In the genomic region with DNA sequence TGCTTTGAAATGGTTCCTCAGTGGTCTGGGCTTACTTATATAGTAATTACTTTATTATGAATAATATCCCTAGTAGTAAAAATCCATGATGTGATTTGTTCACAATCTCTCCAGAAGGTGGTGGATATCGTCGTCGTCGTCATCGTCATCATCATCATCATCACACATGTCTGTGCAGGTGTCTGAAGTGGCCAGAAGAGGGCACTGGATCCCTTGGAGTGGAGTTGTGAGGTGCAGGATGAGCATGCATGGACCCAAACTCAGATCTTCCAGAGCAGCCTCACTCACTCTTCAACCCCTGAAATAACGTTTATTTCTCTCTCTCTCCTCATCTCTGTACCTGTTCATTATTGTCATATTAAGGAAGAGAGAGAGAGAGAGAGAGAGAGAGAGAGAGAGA, we compare ENCODE assay signal across 9 mouse cellular contexts. TPM values are rescaled to one million over a fixed set of nuclear protein-coding genes. Genes with fewer than 3 reads are reported as not detected.
DNase-seq lines count a peak whose midpoint lies in the region; ATAC-seq and TF ChIP-seq lines count a peak whose summit lies in the region.
"Had no signal": no experiment of that assay in that cellular context is flagged by ENCODE, and none has a peak within 500 bp of the region (broad histone marks: within the 10 kb centered on the region; RNA-seq: fewer than 3 reads in every experiment).

No protein-coding gene starts in this region.

- ATAC-seq in midbrain, embryonic 12.5 days (ENCODE audit: low FRiP score, low read depth): peak; percentile 73

- no peaks in the 10 kb centered on the region for H3K9me3 ChIP-seq in midbrain, embryonic 12.5 days
- H3K9me3 ChIP-seq: embryonic facial prominence, embryonic 12.5 days had no signal

- H3K4me2 ChIP-seq in midbrain, embryonic 12.5 days (replicated peaks): peak overlapping the region; percentile 26; the same call in 1 of the 2 replicates
- H3K4me2 ChIP-seq: embryonic facial prominence, embryonic 12.5 days had no signal

- no peak overlapping the region for H3K27ac ChIP-seq in midbrain, embryonic 12.5 days (replicated peaks)
- H3K27ac ChIP-seq: embryonic facial prominence, embryonic 12.5 days had no signal

- no peak overlapping the region for H3K4me3 ChIP-seq in lung, adult 2 months (replicated peaks; ENCODE audit: extremely low read depth, low read depth, low read length)
- no peak overlapping the region for H3K4me3 ChIP-seq in midbrain, embryonic 12.5 days
- H3K4me3 ChIP-seq: embryonic facial prominence, embryonic 12.5 days had no signal

- no peak for DNase-seq in lung, adult 2 months
- DNase-seq in lung, postnatal 25 days (ENCODE audit: low spot score): no peak
- peak; percentile 65 to 77 for DNase-seq in cerebellum, postnatal 14 days
- DNase-seq in frontal cortex, postnatal 25 days (ENCODE audit: low spot score in 2 of 2): peak; percentile 9 to 11
- DNase-seq in layer of hippocampus, postnatal 25 days (ENCODE audit: extremely low spot score in 1 of 2, low spot score in 1 of 2): peak; percentile 8 to 23
- DNase-seq in testis, postnatal 10 days (ENCODE audit: low spot score): peak; percentile 48
- DNase-seq in spleen, postnatal 14 days (ENCODE audit: low spot score in 2 of 2): no peak

- no peak overlapping the region for H3K9ac ChIP-seq in midbrain, embryonic 12.5 days (replicated peaks)
- H3K9ac ChIP-seq: embryonic facial prominence, embryonic 12.5 days had no signal

- no peaks in the 10 kb centered on the region for H3K36me3 ChIP-seq in midbrain, embryonic 12.5 days
- H3K36me3 ChIP-seq: embryonic facial prominence, embryonic 12.5 days had no signal

- 10% methylated on average over 6 of the region's 6 CpGs for WGBS in lung, adult 2 months
- 21% methylated on average over 6 of the region's 6 CpGs for WGBS in midbrain, embryonic 12.5 days

- H3K4me1 ChIP-seq in lung, adult 2 months (ENCODE audit: control insufficient read depth, insufficient read depth, low read length): no peaks in the 10 kb centered on the region
- H3K4me1 ChIP-seq in midbrain, embryonic 12.5 days: no peaks in the 10 kb centered on the region
- H3K4me1 ChIP-seq: embryonic facial prominence, embryonic 12.5 days had no signal

- peak; percentile 39; the same call in 1 of the 2 replicates for TF ChIP-seq CTCF in lung, adult 2 months (IDR thresholded peaks at IDR 0.05; ENCODE audit: insufficient read depth, low read length)

- no peaks in the 10 kb centered on the region for H3K27me3 ChIP-seq in midbrain, embryonic 12.5 days
- H3K27me3 ChIP-seq: embryonic facial prominence, embryonic 12.5 days had no signal

- no peak for TF ChIP-seq POLR2A in lung, adult 2 months (IDR thresholded peaks at IDR 0.05; ENCODE audit: borderline replicate concordance, extremely low read depth, low read depth, low read length)

RNA-seq across cellular contexts. Expression of gene Olfr1357, which starts 14.4 kb away (rescaled TPM):
- polyA plus RNA-seq in lung, adult 2 months (2012; rRNA removed): not detected in 2 replicates
- total RNA-seq in layer of hippocampus, postnatal 25 days (2021): not detected
- polyA plus RNA-seq in midbrain, embryonic 12.5 days (2016; fragmentation: Nextera tagmentation; extraction: Ambion mirVana): not detected in 2 replicates
- polyA plus RNA-seq: embryonic facial prominence, embryonic 12.5 days had no signal

RNA-seq across cellular contexts. Expression of gene Syde1, which starts 40.5 kb away (rescaled TPM):
- 67.0 and 68.6 TPM in 2 replicates for polyA plus RNA-seq in lung, adult 2 months (2012; rRNA removed)
- 1 to 10 TPM; 5.9 to 6.3 TPM for total RNA-seq in layer of hippocampus, postnatal 25 days (2021)
- polyA plus RNA-seq in midbrain, embryonic 12.5 days (2016; fragmentation: Nextera tagmentation; extraction: Ambion mirVana): 7.4 and 8.8 TPM in 2 replicates

RNA-seq across cellular contexts. Expression of gene Ilvbl, which starts 58.2 kb away (rescaled TPM):
- polyA plus RNA-seq in lung, adult 2 months (2012; rRNA removed): 32.5 and 35.5 TPM in 2 replicates
- total RNA-seq in layer of hippocampus, postnatal 25 days (2021): 10 to 100 TPM; 22.7 to 28.5 TPM
- 37.5 and 43.6 TPM in 2 replicates for polyA plus RNA-seq in midbrain, embryonic 12.5 days (2016; fragmentation: Nextera tagmentation; extraction: Ambion mirVana)

Comparison
In these comparisons a context has a peak if more than half of its experiments do, and no peak if none do; other contexts are left out.
1. DNase-seq: peak in cerebellum, postnatal 14 days (2 of 2), frontal cortex, postnatal 25 days (2 of 2), layer of hippocampus, postnatal 25 days (2 of 2) and testis, postnatal 10 days (single experiment); none in lung, adult 2 months (single experiment), lung, postnatal 25 days (single experiment) and spleen, postnatal 14 days (0 of 2).